Mouse (Mus musculus): ENCODE data around the gene Il1r1. TPM values are rescaled to one million over a fixed set of nuclear protein-coding genes. Genes with fewer than 3 reads are reported as not detected.

Gene Il1r1
- polyA plus RNA-seq, 1 experiment from 2014 or later = 8.6 TPM

- Histone ChIP-seq H3K27ac (ENCODE audit: low read depth) (no peak overlapping the region), H3K4me1 (replicated peaks; ENCODE audit: control insufficient read depth, insufficient read depth, low read length) (no peaks in the 10 kb centered on the region), H3K4me3 (ENCODE audit: low read depth, low read length) (no peak overlapping the region), H3K9me3 (ENCODE audit: control insufficient read depth, low read length) (no peaks in the 10 kb centered on the region), H3K36me3 (ENCODE audit: control insufficient read depth, insufficient read depth, low read length) (no peaks in the 10 kb centered on the region), H3K27me3 (replicated peaks; ENCODE audit: control insufficient read depth, insufficient read depth, low read length) (no peaks in the 10 kb centered on the region), H3K4me2 (ENCODE audit: low read length) (no peak overlapping the region), H3K9ac (ENCODE audit: low read length) (no peak overlapping the region)
- WGBS = 48% methylated on average over 3 of the region's 3 CpGs
- ATAC-seq (replicated peaks; ENCODE audit: low FRiP score, low TSS enrichment, low read depth) (peak; percentile 40; the same call in 1 of the 2 replicates), DNase-seq (ENCODE audit: low spot score) (no peak)
Observed at GRCm38 (mm10) chr1:40254347-40255057, 29.6 kb downstream of the Il1r1 start.

- Histone ChIP-seq H3K9me3 (ENCODE audit: control insufficient read depth, low read length) (no peaks in the 10 kb centered on the region), H3K36me3 (ENCODE audit: control insufficient read depth, insufficient read depth, low read length) (no peaks in the 10 kb centered on the region), H3K4me2 (ENCODE audit: low read length) (no peak overlapping the region), H3K27ac (ENCODE audit: low read depth) (no peak overlapping the region), H3K4me1 (replicated peaks; ENCODE audit: control insufficient read depth, insufficient read depth, low read length) (peaks cover 14% of the 10 kb centered on the region), H3K9ac (ENCODE audit: low read length) (no peak overlapping the region), H3K4me3 (ENCODE audit: low read depth, low read length) (no peak overlapping the region), H3K27me3 (replicated peaks; ENCODE audit: control insufficient read depth, insufficient read depth, low read length) (no peaks in the 10 kb centered on the region)
- WGBS = 69% methylated on average over 9 of the region's 9 CpGs
- no peak for DNase-seq (ENCODE audit: low spot score)
- no peak for ATAC-seq (replicated peaks; ENCODE audit: low FRiP score, low TSS enrichment, low read depth)
Observed at GRCm38 (mm10) chr1:40262441-40263121, 37.7 kb downstream of the Il1r1 start.

- Histone ChIP-seq H3K36me3 (ENCODE audit: control insufficient read depth, insufficient read depth, low read length) (no peaks in the 10 kb centered on the region), H3K4me1 (replicated peaks; ENCODE audit: control insufficient read depth, insufficient read depth, low read length) (peaks cover 14% of the 10 kb centered on the region), H3K27ac (ENCODE audit: low read depth) (no peak overlapping the region), H3K9me3 (ENCODE audit: control insufficient read depth, low read length) (no peaks in the 10 kb centered on the region), H3K9ac (ENCODE audit: low read length) (no peak overlapping the region), H3K4me3 (ENCODE audit: low read depth, low read length) (no peak overlapping the region), H3K4me2 (ENCODE audit: low read length) (no peak overlapping the region), H3K27me3 (replicated peaks; ENCODE audit: control insufficient read depth, insufficient read depth, low read length) (no peaks in the 10 kb centered on the region)
- no peak for DNase-seq (ENCODE audit: low spot score)
- 79% methylated on average over 7 of the region's 7 CpGs for WGBS
- no peak for ATAC-seq (replicated peaks; ENCODE audit: low FRiP score, low TSS enrichment, low read depth)
Observed at GRCm38 (mm10) chr1:40263122-40263498, 38.2 kb downstream of the Il1r1 start.

- WGBS = 91% methylated on average over 8 of the region's 8 CpGs
- no peak overlapping the region for H3K4me2 ChIP-seq (ENCODE audit: low read length)
- no peak for ATAC-seq (replicated peaks; ENCODE audit: low FRiP score, low TSS enrichment, low read depth)
Observed at GRCm38 (mm10) chr1:40263679-40264078, 38.8 kb downstream of the Il1r1 start.

GRCm38 (mm10) chr1:40265301-40265835 is 40.5 kb downstream of the Il1r1 start:
- H3K9me3 ChIP-seq (ENCODE audit: control insufficient read depth, low read length) = no peaks in the 10 kb centered on the region
- H3K27me3 ChIP-seq (replicated peaks; ENCODE audit: control insufficient read depth, insufficient read depth, low read length) = no peaks in the 10 kb centered on the region
- DNase-seq (ENCODE audit: low spot score) = no peak
- ATAC-seq (replicated peaks; ENCODE audit: low FRiP score, low TSS enrichment, low read depth) = no peak
- no peak overlapping the region for H3K4me2 ChIP-seq (ENCODE audit: low read length)
- H3K9ac ChIP-seq (ENCODE audit: low read length) = no peak overlapping the region
- no peak overlapping the region for H3K4me3 ChIP-seq (ENCODE audit: low read depth, low read length)
- H3K27ac ChIP-seq (ENCODE audit: low read depth) = no peak overlapping the region
- no peaks in the 10 kb centered on the region for H3K36me3 ChIP-seq (ENCODE audit: control insufficient read depth, insufficient read depth, low read length)
- WGBS = 74% methylated on average over 6 of the region's 6 CpGs
- H3K4me1 ChIP-seq (replicated peaks; ENCODE audit: control insufficient read depth, insufficient read depth, low read length) = peaks cover 14% of the 10 kb centered on the region

More at GRCm38 (mm10) chr1:40263679-40264078, 38.8 kb downstream of the Il1r1 start:
- Histone ChIP-seq H3K9ac (ENCODE audit: low read length) (no peak overlapping the region), H3K36me3 (ENCODE audit: control insufficient read depth, insufficient read depth, low read length) (no peaks in the 10 kb centered on the region), H3K4me1 (replicated peaks; ENCODE audit: control insufficient read depth, insufficient read depth, low read length) (peaks cover 14% of the 10 kb centered on the region), H3K9me3 (ENCODE audit: control insufficient read depth, low read length) (no peaks in the 10 kb centered on the region), H3K27ac (ENCODE audit: low read depth) (no peak overlapping the region), H3K27me3 (replicated peaks; ENCODE audit: control insufficient read depth, insufficient read depth, low read length) (no peaks in the 10 kb centered on the region), H3K4me3 (ENCODE audit: low read depth, low read length) (no peak overlapping the region)
- no peak for DNase-seq (ENCODE audit: low spot score)

GRCm38 (mm10) chr1:40266431-40267260 is 41.8 kb downstream of the Il1r1 start:
- Histone ChIP-seq H3K4me1 (replicated peaks; ENCODE audit: control insufficient read depth, insufficient read depth, low read length) (peaks cover 14% of the 10 kb centered on the region), H3K4me2 (ENCODE audit: low read length) (peak overlapping the region; percentile 82), H3K27ac (ENCODE audit: low read depth) (peak overlapping the region; percentile 54), H3K36me3 (ENCODE audit: control insufficient read depth, insufficient read depth, low read length) (no peaks in the 10 kb centered on the region), H3K9ac (ENCODE audit: low read length) (peak overlapping the region; percentile 63), H3K9me3 (ENCODE audit: control insufficient read depth, low read length) (no peaks in the 10 kb centered on the region), H3K4me3 (ENCODE audit: low read depth, low read length) (peak overlapping the region; percentile 55), H3K27me3 (replicated peaks; ENCODE audit: control insufficient read depth, insufficient read depth, low read length) (no peaks in the 10 kb centered on the region)
- DNase-seq (ENCODE audit: low spot score) (peak; percentile 89), ATAC-seq (replicated peaks; ENCODE audit: low FRiP score, low TSS enrichment, low read depth) (peak; percentile 89)
- 2% methylated on average over 36 of the region's 36 CpGs for WGBS

GRCm38 (mm10) chr1:40267846-40268245 is 43.0 kb downstream of the Il1r1 start:
- Histone ChIP-seq H3K27me3 (replicated peaks; ENCODE audit: control insufficient read depth, insufficient read depth, low read length) (no peaks in the 10 kb centered on the region), H3K27ac (ENCODE audit: low read depth) (no peak overlapping the region), H3K4me1 (replicated peaks; ENCODE audit: control insufficient read depth, insufficient read depth, low read length) (peaks cover 14% of the 10 kb centered on the region), H3K4me2 (ENCODE audit: low read length) (no peak overlapping the region), H3K9me3 (ENCODE audit: control insufficient read depth, low read length) (no peaks in the 10 kb centered on the region), H3K36me3 (ENCODE audit: control insufficient read depth, insufficient read depth, low read length) (no peaks in the 10 kb centered on the region), H3K9ac (ENCODE audit: low read length) (no peak overlapping the region), H3K4me3 (ENCODE audit: low read depth, low read length) (no peak overlapping the region)
- ATAC-seq (replicated peaks; ENCODE audit: low FRiP score, low TSS enrichment, low read depth) (no peak), DNase-seq (ENCODE audit: low spot score) (no peak)
- WGBS = 88% methylated on average over 6 of the region's 6 CpGs

GRCm38 (mm10) chr1:40268536-40268935 is 43.7 kb downstream of the Il1r1 start:
- Histone ChIP-seq H3K9ac (ENCODE audit: low read length) (no peak overlapping the region), H3K4me2 (ENCODE audit: low read length) (no peak overlapping the region), H3K9me3 (ENCODE audit: control insufficient read depth, low read length) (no peaks in the 10 kb centered on the region), H3K27me3 (replicated peaks; ENCODE audit: control insufficient read depth, insufficient read depth, low read length) (no peaks in the 10 kb centered on the region), H3K27ac (ENCODE audit: low read depth) (no peak overlapping the region), H3K36me3 (ENCODE audit: control insufficient read depth, insufficient read depth, low read length) (no peaks in the 10 kb centered on the region), H3K4me3 (ENCODE audit: low read depth, low read length) (no peak overlapping the region), H3K4me1 (replicated peaks; ENCODE audit: control insufficient read depth, insufficient read depth, low read length) (peaks cover 14% of the 10 kb centered on the region)
- DNase-seq (ENCODE audit: low spot score) = no peak
- ATAC-seq (replicated peaks; ENCODE audit: low FRiP score, low TSS enrichment, low read depth) = no peak
- 67% methylated on average over 6 of the region's 6 CpGs for WGBS

Measured in intestine, embryonic 14.5 days (tissue).